Mouse (Mus musculus) E14TG2a.4 (cell line): ENCODE measurements around the gene Zfp626.

Source experiments
- CTCF ChIP-seq: conservative IDR thresholded peaks from 2 replicates; pipeline ENCODE4 v1.5.1; 2014; ENCODE audit warnings: low read length
- NANOG ChIP-seq: IDR thresholded peaks from 2 replicates; pipeline ENCODE4 v1.6.1; 2014; ENCODE audit warnings: borderline replicate concordance, low read length, mixed read lengths
- POU5F1 ChIP-seq: IDR thresholded peaks from 2 replicates; pipeline ENCODE4 v1.6.1; 2014; ENCODE audit warnings: low read length, borderline replicate concordance

DNA sequence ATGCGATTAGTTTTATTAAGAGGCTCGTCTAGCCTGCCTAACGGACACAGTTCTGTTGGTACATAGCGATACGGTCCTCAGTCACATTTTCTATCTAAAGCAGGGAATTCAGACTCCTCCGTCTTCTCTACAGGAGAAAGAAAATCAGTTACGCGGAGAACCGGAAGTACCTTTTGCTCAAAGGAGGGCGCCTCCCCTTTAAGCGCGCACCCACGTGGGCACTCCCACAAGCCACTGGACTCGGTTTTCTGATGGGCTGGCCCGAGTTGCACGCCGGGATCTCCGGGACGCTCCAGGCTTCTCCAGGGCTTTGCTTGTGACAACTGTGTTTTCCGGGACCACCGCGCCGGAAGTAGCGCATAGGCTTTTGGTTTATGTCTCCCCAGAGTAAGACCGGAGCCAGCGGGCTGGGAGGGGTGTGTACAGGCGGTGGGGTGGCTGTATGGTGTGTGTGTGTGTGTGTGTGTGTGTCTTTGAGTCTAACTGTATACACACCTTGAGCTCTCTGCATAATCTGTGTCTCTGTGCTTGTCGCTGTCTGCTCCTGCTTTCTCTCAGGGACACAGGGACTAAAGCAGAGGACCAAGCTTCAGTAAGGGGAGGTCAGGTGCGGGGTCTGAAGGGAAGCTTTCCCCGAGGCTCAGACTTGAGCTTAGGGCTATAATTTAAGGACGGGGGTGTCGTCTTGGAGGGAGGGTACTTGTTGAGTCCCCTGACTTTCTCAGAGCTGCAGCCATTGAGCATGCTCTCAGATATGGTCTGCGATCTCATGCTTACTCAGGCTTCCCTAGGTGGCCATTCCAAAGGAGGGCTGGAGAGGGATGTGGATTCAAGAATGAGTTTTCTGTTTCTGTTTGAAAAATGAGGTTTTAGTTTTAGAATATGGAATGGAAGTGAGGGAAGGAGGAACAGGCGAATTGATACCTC, 31.6 kb downstream of the Zfp626 start, which contains the start of gene Zfp59:
- TF ChIP-seq CTCF (no peak), POU5F1 (no peak), NANOG (no peak)
